Mouse (Mus musculus) thymus, postnatal 14 days (tissue): ENCODE data around the gene Hells.

ENCODE experiments used
- DNase-seq: peaks from one replicate; pipeline ENCODE4 v3.0.0; 2021

Gene Hells

DNA sequence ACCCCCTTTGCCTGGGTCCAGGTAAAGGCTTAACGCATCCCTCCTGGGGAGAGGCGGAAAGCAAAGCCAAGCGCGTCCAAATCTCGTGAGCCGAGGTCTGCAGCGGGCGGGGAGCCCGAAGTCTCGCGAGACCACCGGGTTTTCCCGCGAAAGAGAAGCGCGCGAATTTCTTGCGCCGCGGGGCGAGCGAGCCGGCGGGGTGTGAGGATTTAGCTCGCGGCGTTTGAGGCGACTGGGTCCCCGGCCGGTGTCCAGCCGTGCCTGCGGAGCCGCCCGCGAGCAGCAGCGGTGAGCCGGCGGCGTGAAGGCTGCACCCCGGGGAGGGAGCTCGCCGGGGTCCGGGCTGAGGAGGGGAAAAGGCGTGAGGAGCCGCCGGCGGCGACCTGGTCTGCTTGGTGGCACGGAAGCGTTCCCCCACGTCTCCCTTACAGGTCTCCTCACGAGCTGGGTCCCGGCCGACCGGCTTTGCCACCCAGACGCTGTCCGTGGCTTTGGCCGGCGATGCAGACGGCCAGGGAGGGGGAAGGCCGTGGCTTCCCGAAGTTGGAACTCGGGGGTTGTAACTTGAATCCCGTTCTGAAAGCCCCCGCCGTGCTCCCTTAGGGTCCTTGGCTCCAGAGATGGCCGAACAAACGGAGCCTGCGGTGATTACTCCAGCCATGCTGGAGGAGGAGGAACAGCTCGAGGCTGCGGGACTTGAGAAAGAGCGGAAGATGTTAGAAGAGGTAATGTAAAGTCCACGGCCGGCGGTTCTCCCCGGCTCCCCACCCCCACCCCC, at the start of gene Hells:
Gene Hells, plus strand, starts transcription at position 128 of the 778 bp plus-strand sequence.
- DNase-seq, result peak; percentile 93

DNA sequence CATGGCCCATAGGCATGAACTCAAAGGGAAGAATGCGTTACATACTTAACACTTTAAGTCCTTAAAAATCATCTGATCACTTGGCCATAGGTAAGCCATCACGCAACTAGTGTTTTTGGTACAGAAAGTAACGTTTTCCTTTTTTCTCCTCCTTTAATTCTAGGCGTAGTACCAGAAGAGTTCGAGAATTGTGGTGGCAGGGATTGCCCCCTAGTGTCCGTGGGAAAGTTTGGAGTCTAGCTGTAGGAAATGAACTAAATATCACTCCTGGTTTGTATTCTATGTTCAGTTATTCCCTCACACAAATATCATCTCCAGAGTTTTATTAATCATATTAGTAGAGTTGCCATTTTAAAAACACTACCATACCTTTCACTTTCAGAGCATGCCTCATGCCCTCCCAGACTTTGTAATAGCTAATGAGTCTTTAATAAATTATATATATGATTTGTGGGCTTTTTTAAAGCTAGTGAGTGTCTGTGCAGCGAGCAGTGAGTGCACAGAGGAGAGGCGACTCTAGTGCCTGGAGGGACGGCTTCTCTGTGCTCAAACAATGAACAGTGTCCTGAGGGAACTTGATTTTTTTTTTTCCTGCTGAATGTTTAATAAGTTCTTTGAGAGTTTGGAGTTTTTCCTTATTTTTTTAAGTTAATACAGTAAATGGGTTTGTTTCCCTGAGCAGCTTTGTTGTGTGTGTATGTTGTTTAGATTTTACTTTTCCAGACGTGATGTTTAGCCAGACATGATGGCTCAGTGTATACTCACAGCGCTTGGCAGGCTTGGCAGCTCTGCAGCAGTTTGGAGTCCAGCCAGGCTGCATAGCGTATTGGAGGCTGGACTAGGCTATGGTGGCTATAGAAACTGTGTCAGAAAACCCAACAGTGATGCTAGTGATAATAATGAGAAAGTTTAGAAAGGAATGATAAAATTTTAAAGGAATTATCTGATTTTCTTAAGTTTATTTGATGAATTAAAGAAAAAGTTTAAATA, 29.3 kb upstream of the Hells start:
- DNase-seq, result no peak

DNA sequence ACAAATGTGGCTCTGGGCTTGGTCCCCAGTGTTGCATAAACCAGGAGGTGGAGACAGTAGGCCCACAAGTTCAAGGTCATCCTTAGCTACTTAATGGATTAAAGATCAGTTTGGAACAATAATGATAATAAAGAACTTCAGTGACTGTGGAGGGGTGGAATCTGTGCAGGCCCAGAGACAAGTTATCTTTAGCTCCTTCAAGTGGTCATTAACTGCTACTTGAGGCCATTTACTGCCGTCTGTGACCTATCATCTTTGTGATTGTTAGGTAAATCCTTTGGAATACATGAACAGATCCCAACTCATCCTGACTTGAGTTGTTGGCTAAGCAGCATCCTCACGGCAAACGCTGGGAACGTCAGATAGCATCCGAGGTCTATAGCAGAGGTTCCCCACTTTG, 28.2 kb upstream of the Hells start:
- no peak for DNase-seq

DNA sequence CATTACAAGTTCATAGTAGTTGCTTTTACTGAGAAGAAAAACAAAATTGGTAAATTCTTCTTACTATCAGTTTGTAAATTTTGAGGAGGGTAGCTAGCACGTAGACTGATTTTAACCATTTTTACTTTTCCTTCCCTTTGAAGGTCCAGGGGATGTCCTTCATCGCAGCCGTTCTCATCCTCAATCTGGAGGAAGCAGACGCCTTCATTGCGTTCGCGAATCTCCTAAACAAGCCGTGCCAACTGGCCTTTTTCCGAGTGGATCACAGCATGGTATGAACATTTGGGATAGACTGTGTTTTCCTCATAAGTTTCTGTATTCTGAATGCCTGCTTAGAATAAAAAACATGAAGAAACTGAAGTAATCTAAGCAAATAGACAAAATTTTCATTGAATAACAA, 16.9 kb upstream of the Hells start:
- DNase-seq, result no peak

DNA sequence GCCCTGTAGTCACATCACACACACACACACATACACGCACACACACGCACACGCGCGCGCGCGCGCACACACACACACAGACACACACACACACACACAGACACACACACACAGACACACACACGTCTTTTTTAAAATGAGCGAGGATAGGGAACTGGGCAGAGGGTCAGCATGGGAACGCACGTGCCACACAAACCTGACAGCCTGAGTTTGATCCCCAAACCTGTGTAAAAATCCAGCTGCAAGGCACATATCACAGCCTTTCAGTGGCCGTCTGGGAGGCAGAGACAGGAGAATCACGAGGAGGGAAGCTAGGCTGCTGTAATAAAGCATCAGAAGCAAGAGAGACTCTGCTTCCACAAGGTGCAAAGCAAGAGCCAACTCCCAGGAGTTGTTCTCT, 15.8 kb upstream of the Hells start:
- DNase-seq, result no peak

DNA sequence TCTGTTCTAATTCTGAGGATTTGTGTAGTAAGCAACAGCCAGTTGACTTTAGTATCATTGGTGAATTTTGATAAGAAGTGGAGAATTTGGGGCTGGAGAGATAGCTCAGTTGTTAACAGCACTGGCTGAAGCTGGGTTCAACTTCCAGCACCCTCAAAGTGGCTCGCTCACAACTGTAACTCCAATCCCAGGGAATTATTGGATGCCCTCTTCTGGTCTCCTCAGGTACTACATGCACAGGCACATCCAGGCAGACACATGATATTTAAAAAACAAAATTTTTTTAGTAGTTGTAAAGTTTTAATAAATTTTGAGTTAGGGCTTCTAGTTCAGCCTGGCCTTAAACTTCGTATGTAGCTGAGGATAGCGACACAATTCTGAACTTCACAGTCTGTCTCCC, 15.0 kb upstream of the Hells start:
- peak; percentile 43 for DNase-seq

DNA sequence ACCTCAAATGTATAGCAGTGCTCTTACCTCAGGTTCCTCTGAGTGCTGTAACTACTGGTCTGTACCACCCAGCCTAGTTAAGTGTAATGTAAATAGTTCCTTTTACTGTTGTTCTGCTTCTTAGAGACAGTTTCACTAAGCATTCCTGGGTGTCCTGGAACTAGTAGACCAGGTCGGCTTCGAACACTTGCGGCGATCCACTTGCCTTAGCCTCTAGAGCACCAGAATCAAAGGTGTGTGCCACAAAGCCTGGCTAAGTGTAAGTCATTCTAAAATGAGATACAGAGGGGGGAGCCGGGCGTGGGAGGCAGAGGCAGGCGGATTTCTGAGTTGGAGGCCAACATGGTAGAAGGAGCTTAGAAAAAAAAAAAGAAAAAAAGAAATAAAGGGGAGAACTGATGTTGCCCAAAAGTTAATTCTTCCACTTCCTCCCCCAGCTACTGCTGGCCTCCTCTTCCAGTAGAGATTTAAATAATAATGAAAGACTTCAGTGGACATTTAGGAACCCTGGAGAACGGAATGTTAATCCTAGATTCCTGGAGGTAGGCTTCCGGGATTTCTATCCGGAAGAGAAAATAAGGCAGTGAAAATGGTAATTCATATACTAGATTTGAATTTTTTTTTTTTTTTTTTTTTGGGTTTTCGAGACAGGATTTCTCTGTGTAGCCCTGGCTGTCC, 2.1 kb upstream of the Hells start:
- DNase-seq, result no peak

DNA sequence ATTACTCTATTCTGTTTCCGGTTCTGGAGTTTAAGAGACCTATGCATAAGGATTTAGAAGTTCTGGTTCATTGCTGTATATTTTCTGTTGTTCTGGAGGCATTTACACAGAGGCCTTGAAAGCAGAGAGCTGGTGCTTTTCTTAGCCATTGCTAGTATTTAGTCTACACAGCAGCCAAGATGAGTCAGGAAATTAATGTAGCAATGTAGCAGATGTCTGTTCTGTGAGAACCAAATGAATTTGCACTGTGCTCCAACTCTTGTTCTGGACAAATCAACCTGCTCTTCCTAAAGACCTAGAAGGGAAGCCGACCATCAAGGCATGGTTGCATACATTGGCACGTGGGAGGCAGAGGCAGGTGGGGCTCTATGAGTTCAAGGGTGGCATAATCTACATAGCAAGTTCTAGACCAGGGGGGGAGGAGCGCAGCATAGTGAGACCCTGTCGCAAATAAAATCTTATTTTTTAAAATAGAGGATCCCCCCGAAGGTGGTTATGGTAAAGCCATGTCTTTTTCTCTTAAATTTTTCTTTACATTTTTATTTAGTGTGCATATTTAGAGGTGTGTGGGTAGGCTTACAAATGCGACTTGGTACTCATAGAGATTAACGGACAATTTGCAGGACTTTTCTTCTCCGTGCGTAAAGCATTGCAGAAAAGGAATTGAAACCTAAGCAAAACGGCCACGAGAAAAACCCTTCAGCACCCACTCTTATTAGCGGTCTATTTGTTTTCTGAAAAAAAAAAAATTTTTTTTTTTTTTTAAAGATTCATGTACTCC, 1.1 kb upstream of the Hells start:
- DNase-seq, result no peak

DNA sequence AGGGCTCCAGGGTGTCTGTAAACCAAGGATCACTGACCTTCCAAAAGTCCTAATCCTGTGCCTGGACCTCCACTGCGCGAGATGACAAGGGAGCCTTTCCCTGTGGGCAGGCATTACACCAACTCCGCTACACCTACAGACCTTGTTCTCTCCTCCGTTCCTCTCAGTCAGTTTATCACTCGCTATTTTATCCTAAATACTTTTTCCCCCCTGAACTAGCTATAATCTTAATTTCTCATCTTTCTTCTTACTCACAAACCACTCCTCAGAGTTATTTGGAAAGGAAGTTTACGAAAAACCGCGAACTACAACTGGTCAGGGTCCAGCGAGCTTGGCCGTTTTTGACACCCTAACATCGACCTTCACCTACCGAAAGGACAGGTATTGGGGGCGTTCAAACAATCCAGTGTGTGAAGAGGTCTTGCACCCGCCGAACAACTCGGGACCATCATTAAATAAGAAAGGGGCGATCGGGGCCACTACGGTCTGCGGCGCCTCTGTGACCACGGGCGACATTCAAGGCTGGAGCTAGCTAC, 395 bp upstream of the Hells start:
- peak; percentile 7 for DNase-seq

DNA sequence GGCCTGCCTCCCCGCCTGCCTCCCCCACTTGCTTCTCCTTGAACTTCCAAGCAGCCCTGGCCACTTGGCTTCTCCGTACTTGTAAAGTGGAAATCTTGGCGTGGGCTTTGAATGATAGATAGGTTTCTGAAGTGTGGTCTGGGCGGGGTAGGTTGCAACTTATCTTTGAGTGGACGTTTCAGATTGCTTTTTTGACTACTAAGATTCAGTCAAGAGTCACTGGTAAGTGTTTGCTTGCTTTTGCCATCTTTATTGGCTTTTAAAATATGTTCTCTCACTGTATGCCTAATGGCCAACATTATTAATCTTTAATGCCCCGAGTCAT, 813 bp downstream of the Hells start:
- no peak for DNase-seq

DNA sequence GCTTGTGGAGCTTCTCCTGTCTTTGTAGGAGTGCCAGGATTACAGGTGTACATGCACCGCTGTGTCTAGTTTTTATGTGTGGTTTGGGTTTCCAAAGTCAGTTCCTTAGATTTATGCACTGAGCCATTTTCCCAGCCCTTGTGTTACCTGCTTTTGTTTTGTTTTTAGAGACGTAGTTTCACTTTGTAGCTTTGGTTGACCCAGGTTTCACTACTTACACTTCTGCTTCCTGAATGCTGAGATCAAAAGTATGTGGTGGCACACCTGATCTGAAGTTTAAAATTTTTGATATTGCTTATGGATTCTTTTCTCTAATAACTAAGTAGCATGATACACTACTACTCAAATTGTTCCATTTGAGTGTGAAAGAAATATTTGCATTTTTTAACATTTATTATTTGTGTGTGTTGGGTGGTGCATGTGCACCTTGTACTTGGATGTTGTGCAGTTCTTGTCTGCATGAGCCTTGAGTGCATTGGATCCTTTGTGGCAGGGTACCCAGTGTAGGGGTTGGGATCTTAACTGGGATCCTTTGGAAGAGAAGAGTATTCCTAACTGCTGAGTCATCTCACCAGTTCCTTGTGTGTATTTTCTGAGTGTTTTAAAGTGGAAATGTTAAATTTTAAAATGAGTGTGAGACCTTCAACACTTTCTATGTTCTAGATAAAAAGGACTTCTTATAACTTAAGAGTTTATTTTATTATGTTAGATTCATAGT, 14.0 kb downstream of the Hells start:
- DNase-seq, result no peak

DNA sequence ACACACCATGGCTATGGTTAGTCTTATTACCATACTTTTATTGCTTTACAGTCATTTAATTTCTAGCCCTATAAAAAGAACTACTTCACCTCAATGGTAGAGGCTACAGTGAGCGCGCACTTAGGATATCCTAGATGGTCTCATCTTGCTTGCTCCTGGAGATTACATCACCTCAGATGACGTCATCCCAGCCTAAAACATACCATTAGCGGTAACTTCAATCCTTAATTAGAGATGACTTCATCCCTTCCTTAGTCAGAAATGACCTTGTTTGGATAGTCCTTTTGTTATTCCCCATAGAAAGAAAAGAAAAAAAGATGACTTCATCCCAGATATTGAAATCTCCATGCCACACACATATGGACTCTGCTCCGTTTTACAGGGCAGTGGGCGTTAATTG, 40.0 kb downstream of the Hells start:
- no peak for DNase-seq

DNA sequence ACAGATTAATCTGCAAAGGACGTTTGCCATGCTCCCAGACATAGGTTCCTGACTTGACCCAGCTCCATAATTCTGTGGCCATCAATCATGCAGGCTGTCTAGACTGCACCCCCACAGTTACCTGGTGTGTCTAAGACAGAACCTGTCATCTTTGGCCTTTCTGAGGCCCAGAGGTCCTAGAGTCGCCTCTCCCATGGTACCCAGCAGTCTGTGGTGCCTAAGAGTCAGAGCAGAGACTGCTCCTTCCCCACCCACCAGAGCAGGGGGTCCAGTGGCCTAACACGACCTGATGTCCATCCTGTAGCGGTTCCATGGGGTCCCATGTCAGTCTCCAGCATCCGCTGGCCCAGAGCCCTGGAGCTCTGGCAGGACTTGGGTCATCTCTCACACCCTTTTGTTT, 41.9 kb downstream of the Hells start:
- DNase-seq, result no peak

DNA sequence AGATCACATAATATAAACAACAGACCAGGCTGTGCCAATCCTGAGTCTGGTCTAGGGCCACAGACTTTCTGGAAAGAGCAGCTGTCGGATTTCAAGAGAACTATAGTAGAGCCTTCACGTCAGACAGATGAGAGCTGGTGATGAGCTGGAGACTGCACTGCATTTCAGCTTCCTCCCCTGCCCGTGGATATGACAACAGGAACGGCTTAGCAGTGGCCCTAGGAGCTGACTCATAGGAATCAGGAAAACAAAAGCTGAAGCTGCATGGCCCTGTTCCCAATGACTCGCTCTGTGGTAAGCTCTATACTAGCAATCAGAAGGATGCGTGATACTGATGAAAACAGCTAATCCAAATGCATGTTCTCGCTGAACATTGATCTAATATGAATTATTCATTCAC, 43.0 kb downstream of the Hells start:
- DNase-seq, result no peak

DNA sequence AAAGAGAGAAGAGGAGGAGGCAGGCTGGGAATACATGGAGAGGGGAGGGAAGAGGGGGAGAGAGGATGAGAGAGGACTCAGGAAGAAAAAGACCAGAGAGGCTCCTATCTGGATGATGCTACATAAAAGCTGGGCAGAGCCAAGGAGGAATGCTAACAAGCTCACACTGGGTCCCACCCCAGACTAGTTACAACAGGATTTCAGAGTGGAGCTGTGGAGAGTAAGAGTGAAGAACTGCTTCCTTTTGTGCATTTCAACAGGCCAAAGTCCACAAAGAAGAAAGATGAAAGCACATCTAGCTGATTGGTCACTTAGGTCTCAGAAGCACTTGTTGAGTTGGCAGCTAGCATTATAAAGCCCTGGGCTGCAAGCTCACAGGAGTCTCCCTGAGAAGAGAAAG, 45.6 kb downstream of the Hells start:
- no peak for DNase-seq

DNA sequence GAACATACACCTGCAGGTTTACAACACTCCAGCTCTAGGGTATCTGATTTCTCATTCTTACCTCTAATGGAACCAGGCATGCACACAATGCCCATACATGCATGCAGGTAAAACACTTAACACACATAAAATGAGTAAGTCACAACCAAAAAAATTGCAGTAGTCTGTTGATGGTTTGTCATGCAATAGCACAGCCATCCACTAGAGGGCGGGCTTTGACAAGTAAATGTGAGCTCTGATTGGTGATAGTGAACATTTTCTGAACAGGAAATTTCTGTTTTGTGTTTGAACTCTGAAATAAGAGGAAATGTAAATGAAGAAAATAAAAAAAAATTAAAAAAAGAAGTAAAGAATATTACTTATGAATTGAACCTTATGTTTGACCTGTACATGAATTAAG, 51.3 kb downstream of the Hells start:
- peak; percentile 70 for DNase-seq

DNA sequence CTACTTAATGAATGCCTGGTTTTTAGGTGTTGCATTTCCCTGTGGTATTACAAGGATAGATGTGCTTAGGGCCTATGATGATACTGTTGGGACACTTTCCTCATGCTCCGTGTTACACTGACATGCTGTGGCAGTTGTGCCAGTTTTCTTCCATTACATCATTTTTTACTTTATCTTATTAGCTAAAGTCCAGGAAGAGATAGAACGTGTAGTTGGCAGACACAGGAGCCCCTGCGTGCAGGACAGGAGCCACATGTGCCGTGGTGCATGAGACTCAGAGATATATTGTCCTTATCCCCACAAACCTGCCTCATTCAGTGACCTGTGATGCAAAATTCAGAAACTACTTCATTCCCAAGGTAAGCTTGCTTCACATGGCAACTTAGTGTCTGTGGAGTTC, 67.5 kb downstream of the Hells start:
- no peak for DNase-seq

DNA sequence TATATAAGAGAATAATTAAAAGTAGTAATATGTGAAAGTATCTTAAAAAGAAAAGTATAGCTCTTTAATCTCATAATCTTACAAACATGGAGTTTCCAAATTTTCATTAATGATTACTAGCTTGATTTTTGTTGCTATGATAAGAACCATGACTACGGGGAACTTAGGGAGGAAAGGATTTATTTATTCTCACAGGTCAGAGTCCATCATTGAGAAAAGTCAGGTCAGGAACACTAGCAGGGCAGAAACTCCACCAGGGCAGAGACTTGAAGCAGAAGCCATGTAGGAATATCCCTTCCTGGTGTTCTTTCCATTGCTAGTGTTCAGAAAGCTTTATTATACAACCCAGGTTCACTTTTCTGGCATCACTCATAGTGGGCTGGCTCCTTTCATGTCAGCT, 68.0 kb downstream of the Hells start:
- DNase-seq, result no peak

DNA sequence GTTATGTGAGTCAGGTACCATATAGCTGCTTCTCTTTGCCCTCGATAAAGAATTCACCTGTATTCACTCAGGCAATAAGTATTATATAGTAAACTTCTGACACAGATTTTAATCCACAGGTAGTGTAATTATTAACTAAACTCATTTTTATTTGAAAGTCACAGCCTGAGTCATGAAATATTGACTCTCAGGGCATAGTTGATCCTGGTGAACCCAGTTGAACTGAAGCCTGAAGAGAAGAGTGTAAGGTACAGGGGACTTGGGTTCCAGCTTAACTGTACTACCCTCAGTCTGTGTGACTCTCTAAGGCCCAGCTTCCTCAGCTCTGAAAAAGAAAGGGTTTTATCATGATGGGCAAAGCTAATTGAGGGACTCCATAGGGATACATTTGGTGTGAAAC, 74.4 kb downstream of the Hells start:
- DNase-seq, result no peak

DNA sequence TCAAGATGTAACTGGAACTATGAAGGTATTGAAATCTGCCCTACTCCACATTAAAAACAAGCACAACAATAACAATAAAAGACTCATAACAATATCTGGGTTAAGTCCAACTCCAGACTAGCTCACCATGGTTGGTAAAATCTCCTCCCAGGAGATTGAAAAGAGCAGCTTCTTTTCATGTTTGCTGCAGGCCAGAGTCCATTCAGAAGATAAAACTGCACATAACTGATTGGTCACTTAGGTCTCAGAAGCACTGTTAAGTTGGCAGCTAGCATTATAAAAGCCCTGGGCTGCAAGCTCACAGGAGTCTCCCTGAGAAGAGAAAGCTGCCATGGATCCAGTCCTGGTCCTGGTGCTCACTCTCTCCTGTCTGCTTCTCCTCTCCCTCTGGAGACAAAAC, 76.0 kb downstream of the Hells start, which contains the start of gene Cyp2c55:
Gene Cyp2c55, plus strand, starts transcription at position 305 of the 400 bp plus-strand sequence.
- no peak for DNase-seq
